Mouse (Mus musculus): Measurements from ENCODE around the gene Dctn1.

Gene Dctn1

GRCm38 (mm10) chr6:83136291-83136880, 29.3 kb upstream of the Dctn1 start:
- no peak for DNase-seq (ENCODE audit: low spot score in 2 of 2)

DNA sequence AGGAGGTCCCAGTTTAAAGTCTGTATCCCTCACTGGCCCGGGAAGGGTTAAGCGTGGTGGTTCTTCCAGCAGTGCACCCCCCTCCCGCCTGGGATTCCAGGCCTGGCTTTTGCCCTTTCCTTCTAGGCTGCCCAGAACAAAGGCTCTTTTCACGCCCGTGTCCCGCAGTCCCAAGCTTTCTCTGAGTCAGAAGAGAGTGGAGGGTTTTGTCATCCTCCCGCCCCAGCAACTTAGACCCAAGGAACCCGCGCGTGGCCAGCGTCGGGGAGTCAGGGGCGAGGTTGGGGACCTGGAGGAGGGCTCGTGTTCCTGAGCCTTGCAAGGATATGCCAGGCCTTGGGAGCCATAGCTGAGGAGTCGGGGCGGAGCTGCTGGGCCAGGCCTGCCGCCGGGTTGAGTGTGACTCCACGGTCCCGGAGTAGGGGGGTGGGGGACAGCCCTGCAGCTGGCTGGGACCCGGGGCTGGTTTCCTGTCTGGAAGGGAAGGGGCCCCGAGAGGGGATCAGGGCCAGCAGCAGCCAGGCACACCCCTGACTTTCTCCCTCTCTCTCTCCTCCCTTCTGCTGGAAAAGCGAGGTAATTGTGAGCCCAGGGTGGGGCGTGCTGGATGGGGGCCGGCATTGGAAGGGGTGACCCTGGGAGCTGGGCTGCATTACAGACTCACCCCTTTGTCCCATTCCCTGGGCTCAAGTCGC, 28.7 kb upstream of the Dctn1 start:
- no peak for DNase-seq (ENCODE audit: low spot score in 2 of 2)

- no peak for DNase-seq (ENCODE audit: low spot score in 2 of 2)
Measured at GRCm38 (mm10) chr6:83137576-83137950, 28.2 kb upstream of the Dctn1 start.

- DNase-seq (ENCODE audit: low spot score in 2 of 2) = no peak
Measured at GRCm38 (mm10) chr6:83138056-83138455, 27.7 kb upstream of the Dctn1 start.

- DNase-seq (ENCODE audit: low spot score in 2 of 2) = no peak
Measured at GRCm38 (mm10) chr6:83140044-83140443, 25.7 kb upstream of the Dctn1 start.

GRCm38 (mm10) chr6:83141636-83142035, 24.1 kb upstream of the Dctn1 start:
- DNase-seq (ENCODE audit: low spot score in 2 of 2) = no peak

- DNase-seq (ENCODE audit: low spot score in 2 of 2) = no peak
Measured at GRCm38 (mm10) chr6:83142211-83142731, 23.4 kb upstream of the Dctn1 start.

- DNase-seq (ENCODE audit: low spot score in 2 of 2) = no peak
Measured at GRCm38 (mm10) chr6:83142886-83143285, 22.8 kb upstream of the Dctn1 start.

DNA sequence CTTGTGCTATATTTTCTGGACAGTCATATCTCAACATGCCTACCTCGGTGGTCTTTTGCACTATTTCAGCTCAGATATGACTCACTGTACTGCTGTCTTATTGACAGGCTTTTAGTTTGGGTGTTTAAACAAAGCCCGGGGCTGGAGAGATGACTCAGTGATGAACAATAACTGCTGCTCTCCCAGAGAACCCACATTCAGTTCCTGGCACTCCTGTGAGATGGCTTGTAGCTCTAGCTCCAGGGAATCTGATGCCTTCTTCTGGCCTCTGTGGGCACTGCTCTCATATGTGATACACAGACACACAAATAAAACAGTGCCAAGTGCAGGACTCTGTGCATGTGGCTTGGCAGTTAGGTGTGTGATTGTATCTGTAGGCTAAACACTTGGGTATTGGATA, 20.5 kb upstream of the Dctn1 start:
- DNase-seq (ENCODE audit: low spot score in 2 of 2) = no peak

DNA sequence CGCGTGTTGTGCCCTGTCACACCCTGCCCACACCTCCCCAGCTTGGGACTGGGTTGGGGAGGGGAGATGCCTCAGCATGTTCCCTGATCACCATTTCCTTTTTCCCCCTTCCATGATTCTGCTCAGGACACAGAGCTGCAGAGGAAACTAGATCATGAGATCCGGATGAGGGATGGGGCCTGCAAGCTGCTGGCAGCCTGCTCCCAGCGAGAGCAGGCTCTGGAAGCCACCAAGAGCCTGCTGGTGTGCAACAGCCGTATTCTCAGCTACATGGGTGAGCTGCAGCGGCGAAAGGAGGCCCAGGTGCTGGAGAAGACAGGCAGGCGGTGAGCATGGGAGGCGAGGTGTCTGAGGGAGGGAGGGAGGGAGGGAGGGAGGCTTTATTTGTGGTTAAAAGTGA, 19.9 kb upstream of the Dctn1 start:
- DNase-seq (ENCODE audit: low spot score in 2 of 2) = no peak

GRCm38 (mm10) chr6:83147280-83147679, 18.4 kb upstream of the Dctn1 start:
- no peak for DNase-seq (ENCODE audit: low spot score in 2 of 2)

DNA sequence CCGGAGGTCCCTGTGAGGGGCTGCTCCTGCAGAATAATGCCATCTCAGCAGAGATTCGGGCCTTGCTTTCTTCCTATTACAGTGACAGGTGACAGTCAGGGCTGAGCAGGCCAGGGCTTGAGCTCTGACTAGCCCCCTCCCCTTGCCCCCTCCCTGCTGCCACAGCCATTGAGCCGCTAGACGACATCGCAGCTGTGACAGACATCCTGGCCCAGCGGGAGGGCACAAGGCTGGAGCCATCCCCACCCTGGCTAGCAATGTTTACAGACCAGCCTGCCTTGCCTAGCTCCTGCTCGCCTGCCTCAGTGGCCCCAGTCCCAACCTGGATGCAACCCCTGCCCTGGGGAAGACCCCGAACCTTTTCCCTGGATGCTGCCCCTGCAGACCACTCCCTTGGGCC, 14.0 kb upstream of the Dctn1 start:
- DNase-seq (ENCODE audit: low spot score in 2 of 2) = no peak

- no peak for DNase-seq (ENCODE audit: low spot score in 2 of 2)
Measured at GRCm38 (mm10) chr6:83153038-83153437, 12.7 kb upstream of the Dctn1 start.

GRCm38 (mm10) chr6:83153485-83153884, 12.2 kb upstream of the Dctn1 start:
- DNase-seq (ENCODE audit: low spot score in 2 of 2) = no peak

GRCm38 (mm10) chr6:83155552-83156238, 10.0 kb upstream of the Dctn1 start:
- DNase-seq (ENCODE audit: low spot score in 2 of 2) = no peak

- DNase-seq (ENCODE audit: low spot score in 2 of 2) = peak; percentile 28 to 41
Measured at GRCm38 (mm10) chr6:83156259-83156684, 9.4 kb upstream of the Dctn1 start, which contains the start of the genes Wdr54 and 1700003E16Rik. Gene Wdr54 (minus strand): TSS chr6:83156397. Gene 1700003E16Rik (plus strand): TSS chr6:83156404.

DNA sequence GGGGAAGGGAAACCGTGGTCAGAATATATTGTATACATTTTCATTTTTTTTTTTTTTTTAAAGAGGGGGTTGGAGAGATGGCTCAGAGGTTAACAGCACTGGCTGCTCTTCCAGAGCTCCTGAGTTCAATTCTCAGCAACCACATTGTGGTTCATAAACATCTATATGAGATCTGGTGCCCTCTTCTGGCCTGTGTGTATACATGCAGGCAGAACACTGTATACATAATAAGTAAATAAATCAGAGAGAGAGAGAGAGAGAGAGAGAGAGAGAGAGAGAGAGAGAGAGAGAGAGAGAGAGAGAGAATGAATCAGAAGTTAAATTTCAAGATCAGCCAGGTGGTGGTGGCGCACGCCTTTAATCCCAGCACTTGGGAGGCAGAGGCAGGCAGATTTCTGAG, 6.3 kb upstream of the Dctn1 start:
- DNase-seq (ENCODE audit: low spot score in 2 of 2) = peak; percentile 27 to 45

- no peak for DNase-seq (ENCODE audit: low spot score in 2 of 2)
Measured at GRCm38 (mm10) chr6:83161442-83161841, 4.3 kb upstream of the Dctn1 start.

DNA sequence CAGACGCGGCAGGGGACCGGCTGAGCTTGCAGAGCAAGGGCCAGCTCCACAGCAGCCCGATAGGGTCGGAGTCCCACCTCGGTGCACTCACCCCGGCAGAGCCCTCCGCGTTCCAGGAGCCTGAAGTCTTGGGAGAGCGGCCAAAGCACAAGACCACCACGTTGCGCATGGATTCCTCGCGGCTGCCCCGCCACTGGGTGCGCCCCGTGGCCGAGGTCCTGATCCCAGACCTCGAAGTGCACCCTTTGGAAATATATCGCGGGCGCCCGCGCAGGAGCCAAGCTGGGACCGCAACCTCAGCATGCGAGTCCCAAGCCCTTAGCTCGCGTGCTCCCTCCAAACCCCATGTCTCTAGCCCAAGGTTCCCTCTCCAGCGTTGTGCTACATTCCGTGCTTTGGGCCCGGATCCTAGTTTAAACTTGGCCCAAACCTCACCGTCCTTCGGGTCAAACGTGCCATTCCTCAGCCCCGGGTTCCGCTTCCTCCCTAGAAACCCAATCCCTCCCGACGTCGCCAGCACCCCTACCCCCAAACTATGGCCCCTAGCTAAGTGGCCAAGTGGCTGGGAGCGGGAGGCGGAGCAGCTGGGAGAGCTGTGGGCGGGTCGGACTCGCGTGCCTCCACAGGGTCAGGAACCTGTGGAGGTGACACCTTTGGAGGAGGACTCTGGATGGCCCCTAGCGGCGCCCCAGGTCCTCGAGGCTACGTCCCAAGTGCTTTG, 3.6 kb upstream of the Dctn1 start:
- DNase-seq (ENCODE audit: low spot score in 2 of 2) = no peak

DNA sequence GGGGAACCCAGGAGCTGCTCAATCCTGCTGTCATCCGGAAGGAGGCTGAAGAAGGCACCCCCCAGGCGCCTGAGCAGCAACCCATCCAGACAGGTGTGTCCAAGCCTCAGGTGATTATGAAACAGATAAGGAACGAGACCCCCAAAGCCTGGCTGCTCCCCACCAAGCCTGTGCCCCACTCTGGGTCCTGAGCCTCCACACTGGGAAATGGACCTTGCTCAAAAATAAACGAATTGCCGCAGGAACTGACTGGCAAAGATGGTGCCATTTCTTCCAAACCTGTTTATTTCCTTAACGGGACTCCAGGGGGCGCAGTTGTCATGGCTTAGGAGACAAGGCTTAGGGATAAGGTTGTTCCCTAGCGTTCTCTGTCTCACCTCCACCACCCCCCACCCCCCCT, 3.0 kb upstream of the Dctn1 start:
- peak in 1 of 2 experiments; percentile 29 for DNase-seq (ENCODE audit: low spot score in 2 of 2)

DNA sequence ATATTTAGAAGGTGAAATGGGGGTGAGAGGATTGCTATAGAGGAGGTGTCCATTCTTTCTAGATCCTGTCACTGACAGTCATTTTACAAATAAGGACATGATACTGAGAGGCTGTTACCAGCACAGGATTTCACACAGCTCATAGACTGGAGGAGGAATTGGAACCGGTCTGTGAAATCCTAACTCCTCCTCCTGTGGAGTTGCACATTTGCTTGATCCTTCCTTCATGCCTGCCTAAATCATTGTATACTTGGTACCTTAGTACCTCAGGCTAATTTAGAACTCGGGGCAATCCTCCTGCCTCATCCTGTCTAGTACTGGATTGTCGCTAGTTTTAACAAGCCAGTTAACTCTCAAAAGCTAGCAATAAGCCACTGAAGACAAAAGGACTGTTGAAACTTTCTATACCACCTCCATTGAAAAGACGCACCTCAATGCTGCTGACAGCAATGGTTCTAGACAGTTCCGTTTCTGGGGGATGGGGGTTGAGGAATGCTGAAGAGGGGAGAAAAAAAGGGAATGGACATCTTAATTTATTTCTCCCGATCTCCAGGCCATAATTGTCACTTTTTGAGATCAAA, 604 bp upstream of the Dctn1 start:
- DNase-seq (ENCODE audit: low spot score in 2 of 2) = no peak

GRCm38 (mm10) chr6:83166243-83166630, 517 bp downstream of the Dctn1 start:
- DNase-seq (ENCODE audit: low spot score in 2 of 2) = no peak

Data from spleen, postnatal 36 days (tissue).